Mouse (Mus musculus) G1E (cell line): ENCODE measurements around the gene D6Ertd527e.

Experiments
- CTCF ChIP-seq: IDR thresholded peaks from 2 replicates; pipeline ENCODE4 v1.5.1; 2012; ENCODE audit warnings: low read depth, low read length, inconsistent platforms, mixed read lengths
- GATA1 ChIP-seq: IDR thresholded peaks from 2 replicates; pipeline ENCODE4 v1.6.1; 2012; ENCODE audit warnings: borderline replicate concordance, low read length, inconsistent platforms, mixed read lengths

DNA sequence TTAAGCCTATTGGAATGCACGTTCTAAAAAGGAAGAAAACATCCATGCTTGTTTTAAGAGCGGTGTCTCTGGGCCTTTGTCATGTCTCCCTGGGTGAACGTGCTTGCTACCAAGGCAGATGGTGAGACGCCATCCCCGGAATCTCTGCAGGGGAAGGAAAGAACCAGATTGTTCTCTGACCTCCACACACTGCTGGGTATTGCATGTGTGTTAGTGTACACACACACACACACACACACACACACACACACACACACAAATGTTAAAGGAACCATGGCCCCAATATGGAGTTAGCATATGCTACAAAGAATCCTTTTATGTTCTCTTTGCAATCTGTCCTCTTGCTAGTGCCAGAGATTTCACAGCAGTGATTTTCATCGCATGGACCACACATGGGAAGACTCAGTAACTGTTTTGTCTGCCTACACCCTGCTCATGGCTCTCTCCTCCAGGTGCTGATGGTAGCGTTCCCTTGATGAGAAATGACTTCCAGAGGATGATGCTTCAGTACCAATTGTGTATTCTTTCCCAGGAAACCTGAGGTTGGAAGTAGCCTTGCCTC is 53.6 kb downstream of the D6Ertd527e start:
- no peak for TF ChIP-seq CTCF
- TF ChIP-seq GATA1 = no peak
